Mouse (Mus musculus): ENCODE measurements around the gene Socs7.

DNA sequence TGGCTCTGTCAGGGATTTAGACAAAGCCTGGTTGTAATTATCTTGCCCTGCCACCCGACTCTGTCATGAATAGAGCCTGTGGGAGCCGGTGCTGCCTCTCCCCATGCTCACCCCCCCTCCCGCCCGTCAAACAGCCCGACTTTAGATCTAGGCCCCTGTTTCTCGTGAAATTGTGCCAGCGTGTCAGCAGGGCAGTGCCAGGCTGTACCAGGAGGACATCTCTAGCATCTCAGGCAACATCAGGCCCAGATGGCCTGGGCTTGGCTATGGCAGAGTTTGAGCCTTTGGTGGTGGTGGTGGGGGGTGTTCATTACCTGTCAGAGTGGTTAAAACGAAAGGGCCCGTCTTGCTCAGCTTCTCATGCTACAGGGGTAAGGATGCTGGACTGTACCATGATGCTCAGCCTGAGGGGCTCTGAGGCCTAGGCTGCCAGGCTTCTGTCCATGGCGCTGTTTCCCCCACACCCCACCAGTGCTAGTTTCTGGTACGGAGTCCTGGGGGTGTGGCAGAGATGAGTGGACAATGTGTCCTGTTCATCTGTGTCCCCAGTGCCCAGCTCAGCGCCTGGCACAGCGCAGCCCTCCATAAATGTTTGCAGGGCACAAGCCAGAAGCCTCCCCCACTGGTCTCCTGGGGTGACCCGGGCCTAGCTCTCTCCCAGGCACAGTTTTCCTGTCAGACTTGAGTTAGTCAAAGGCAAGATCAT lies 56.6 kb downstream of the Socs7 start:
- no peak for TF ChIP-seq CTCF (IDR thresholded peaks at IDR 0.05; ENCODE audit: low read depth, low read length)
- no peak for TF ChIP-seq POLR2A (IDR thresholded peaks at IDR 0.05; ENCODE audit: borderline replicate concordance, low read depth, low read length)
